ENCODE assay signal across 13 mouse cellular contexts in genomic region chr2:132696519-132696918, GRCm38 (mm10). TPM values are rescaled to one million over a fixed set of nuclear protein-coding genes. Genes with fewer than 3 reads are reported as not detected.
DNase-seq lines count a peak whose midpoint lies in the region; ATAC-seq and TF ChIP-seq lines count a peak whose summit lies in the region.
"Had no signal": no experiment of that assay in that cellular context is flagged by ENCODE, and none has a peak within 500 bp of the region (broad histone marks: within the 10 kb centered on the region; RNA-seq: fewer than 3 reads in every experiment).

No protein-coding gene starts in this region.

- H3K9ac ChIP-seq in liver, adult 2 months (ENCODE audit: low read depth, low read length), result peak overlapping the region; percentile 33
- H3K9ac ChIP-seq in liver, embryonic 14.5 days (replicated peaks), result peak overlapping the region; percentile 61

- H3K4me2 ChIP-seq in liver, embryonic 14.5 days (ENCODE audit: low read depth), result peak overlapping the region; percentile 51

- no peak for TF ChIP-seq EP300 in liver, embryonic 14.5 days (IDR thresholded peaks at IDR 0.05; ENCODE audit: low read depth)

- DNase-seq in cerebellum, adult 9-10 months, result peak; percentile 4
- DNase-seq in cerebellum, adult 8-10 months, result no peak
- DNase-seq in liver, adult 2 months (ENCODE audit: extremely low read depth, low read depth, low spot score), result peak; percentile 86
- no peak for DNase-seq in liver
- no peak for DNase-seq in liver, embryonic 14.5 days (ENCODE audit: low read depth in 3 of 3, low spot score in 3 of 3)
- DNase-seq in spleen, postnatal 36 days (ENCODE audit: low spot score in 2 of 2), result no peak
- DNase-seq: B cell, adult 2 months; embryo, embryonic 11 days; right cerebral cortex, adult 18-20 months had no signal

- H3K27me3 ChIP-seq in liver, adult 2 months (ENCODE audit: control insufficient read depth, insufficient read depth, low read length), result no peaks in the 10 kb centered on the region
- no peaks in the 10 kb centered on the region for H3K27me3 ChIP-seq in liver, embryonic 14.5 days (ENCODE audit: control insufficient read depth, insufficient read depth, low read length)
- H3K27me3 ChIP-seq: megakaryocyte, embryonic 14.5 days had no signal

- ATAC-seq in erythroblast, adult 5-6 weeks (replicated peaks; ENCODE audit: low FRiP score, poor library complexity, severe bottlenecking), result 0 out of 2 replicates have a peak, but pooled peaks have one; percentile 3
- no peak for ATAC-seq in liver, embryonic 14.5 days (ENCODE audit: insufficient read depth)
- no peak for ATAC-seq in cerebellum, adult (ENCODE audit: insufficient number of reproducible peaks, low FRiP score, low TSS enrichment)

- 68% methylated on average over 5 of the region's 5 CpGs for WGBS in liver, adult 2 months
- 79% methylated on average over 5 of the region's 5 CpGs for WGBS in liver, embryonic 14.5 days (ENCODE audit: insufficient replicate concordance)

- H3K79me2 ChIP-seq in liver, adult 2 months (ENCODE audit: control insufficient read depth, insufficient read depth, low read length), result peaks cover 2% of the 10 kb centered on the region; the same call in 1 of the 2 replicates

- peak overlapping the region; percentile 97 for H3K27ac ChIP-seq in liver, adult 2 months (replicated peaks; ENCODE audit: insufficient read depth, low read depth, low read length)
- H3K27ac ChIP-seq in liver, embryonic 14.5 days, result peak overlapping the region; percentile 97

- H3K4me1 ChIP-seq in liver, adult 2 months (ENCODE audit: control insufficient read depth, insufficient read depth, low read length), result peaks cover 43% of the 10 kb centered on the region
- H3K4me1 ChIP-seq in liver, embryonic 14.5 days (replicated peaks; ENCODE audit: control insufficient read depth in 2 of 2, insufficient read depth in 2 of 2, low read length in 1 of 2), result peaks cover 52 to 65% of the 10 kb centered on the region in 2 experiments

- no peak for TF ChIP-seq POLR2A in liver, adult 2 months (IDR thresholded peaks at IDR 0.05; ENCODE audit: extremely low read depth, insufficient read depth, low read length)

- H3K9me3 ChIP-seq in liver, embryonic 14.5 days (ENCODE audit: control insufficient read depth, low read length), result no peaks in the 10 kb centered on the region
- H3K9me3 ChIP-seq: G1E; megakaryocyte, embryonic 14.5 days had no signal

- H3K36me3 ChIP-seq in liver, adult 2 months (ENCODE audit: control insufficient read depth, insufficient read depth, low read length), result no peaks in the 10 kb centered on the region; the same call in 1 of the 2 replicates
- H3K36me3 ChIP-seq in liver, embryonic 14.5 days (replicated peaks; ENCODE audit: control insufficient read depth, insufficient read depth, low read depth), result no peaks in the 10 kb centered on the region

- H3K4me3 ChIP-seq in liver, adult 2 months (ENCODE audit: insufficient read depth, low read depth, low read length), result no peak overlapping the region
- no peak overlapping the region for H3K4me3 ChIP-seq in liver, embryonic 14.5 days (ENCODE audit: insufficient read depth in 1 of 2, low read depth in 2 of 2, low read length in 2 of 2)

- no peak for TF ChIP-seq CTCF in liver, adult 2 months (IDR thresholded peaks at IDR 0.05; ENCODE audit: low read depth, low read length)
- no peak for TF ChIP-seq CTCF in liver, embryonic 14.5 days (IDR thresholded peaks at IDR 0.05; ENCODE audit: low read depth)

RNA-seq across cellular contexts. Expression of gene Shld1, which starts 9.8 kb away (rescaled TPM):
- total RNA-seq in liver, adult 2 months (2014; rRNA removed), result 14.1 and 17.1 TPM in 2 replicates
- polyA plus RNA-seq in liver, adult 2 months (2012; rRNA removed), result 7.6 and 8.7 TPM in 2 replicates
- total RNA-seq in erythroblast, adult 5-6 weeks (2015; ENCODE audit: low replicate concordance), result 17.7 and 30.5 TPM in 2 replicates
- total RNA-seq in erythroblast, adult 5-6 weeks (2017; ENCODE audit: low replicate concordance), result 26.1 and 27.6 TPM in 2 replicates
- 6.3 and 7.1 TPM in 2 replicates for polyA plus RNA-seq in liver, embryonic 14.5 days (2012; rRNA removed)
- polyA plus RNA-seq in liver, embryonic 14.5 days (2014; fragmentation: Nextera tagmentation; extraction: Ambion mirVana), result 10.1 and 12.3 TPM in 2 replicates

Comparison
In these comparisons a context has a peak if more than half of its experiments do, and no peak if none do; other contexts are left out.
1. DNase-seq: peak in cerebellum, adult 9-10 months (single experiment) and liver, adult 2 months (single experiment); none in cerebellum, adult 8-10 months (single experiment), liver (single experiment), liver, embryonic 14.5 days (0 of 3) and spleen, postnatal 36 days (0 of 2).